Mouse (Mus musculus) cerebellum, adult 18-20 months (tissue): ENCODE results near the gene Mrps12.
A peak's percentile ranks its signal among the peaks of the same experiment; 100 is the strongest.
"Not testable (repeated sequence)": the region's sequence is repeated elsewhere in the genome, so short reads cannot be mapped to it uniquely, and the experiment has no call there.

Experiments used
- DNase-seq, 2 experiments: peaks; one replicate each; pipeline ENCODE4 v3.0.0; 2021

Mrps12 gene

DNA sequence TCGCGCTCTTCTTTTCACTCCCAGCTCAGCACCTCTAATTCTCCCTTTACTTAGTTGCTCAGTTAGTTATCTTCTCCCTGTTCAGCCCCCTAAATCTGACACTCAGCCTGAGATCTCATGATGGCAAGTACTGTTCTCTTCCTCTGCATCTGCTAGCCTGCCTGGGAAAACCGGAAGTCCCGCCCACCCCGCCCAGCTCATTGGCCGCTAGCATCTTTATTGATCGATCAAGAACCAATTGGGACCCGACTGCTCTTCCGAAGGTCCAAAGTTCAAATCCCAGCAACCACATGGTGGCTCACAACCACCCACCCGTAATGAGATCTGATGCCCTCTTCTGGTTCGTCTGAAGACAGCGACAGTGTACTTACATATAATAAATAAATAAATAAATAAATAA is 40.3 kb downstream of the Mrps12 start:
- DNase-seq = not testable (repeated sequence)

DNA sequence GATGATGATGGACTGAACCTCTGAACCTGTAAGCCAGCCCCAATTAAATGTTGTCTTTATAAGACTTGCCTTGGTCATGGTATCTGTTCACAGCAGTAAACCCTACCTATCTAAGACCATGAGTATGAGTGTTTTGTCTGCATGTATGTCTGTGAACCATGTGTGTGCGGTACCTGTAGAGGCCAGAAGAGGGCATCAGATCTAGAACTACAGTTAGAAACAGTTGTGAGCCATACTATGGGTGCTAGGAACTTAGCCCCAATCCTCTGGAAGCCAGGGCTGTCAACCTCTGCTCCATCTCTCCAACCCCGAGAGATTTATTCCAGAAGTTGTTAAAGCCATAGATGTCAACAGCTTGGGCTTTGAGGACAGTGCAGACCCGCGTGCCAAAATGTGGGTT is 41.4 kb downstream of the Mrps12 start:
- DNase-seq = no peak

DNA sequence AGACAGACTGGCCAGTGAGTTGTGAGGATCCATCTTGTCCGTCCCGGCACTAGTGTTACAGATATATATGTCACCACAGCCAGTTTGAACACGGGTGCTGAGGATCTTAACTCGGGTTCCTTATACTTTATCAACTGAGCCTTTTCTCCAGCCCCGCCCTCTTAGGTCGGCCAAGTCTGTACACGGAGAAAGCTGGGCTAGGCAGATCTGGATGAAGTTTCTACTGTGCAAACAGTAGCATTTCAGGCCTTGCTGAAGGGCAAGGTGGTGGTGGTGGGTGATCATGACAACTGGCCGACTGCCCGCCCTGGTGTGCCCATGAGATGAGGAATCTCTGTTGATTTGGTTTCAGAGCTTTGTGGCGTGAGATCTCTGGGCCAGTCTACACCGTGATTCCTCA is 44.3 kb downstream of the Mrps12 start:
- no peak for DNase-seq

DNA sequence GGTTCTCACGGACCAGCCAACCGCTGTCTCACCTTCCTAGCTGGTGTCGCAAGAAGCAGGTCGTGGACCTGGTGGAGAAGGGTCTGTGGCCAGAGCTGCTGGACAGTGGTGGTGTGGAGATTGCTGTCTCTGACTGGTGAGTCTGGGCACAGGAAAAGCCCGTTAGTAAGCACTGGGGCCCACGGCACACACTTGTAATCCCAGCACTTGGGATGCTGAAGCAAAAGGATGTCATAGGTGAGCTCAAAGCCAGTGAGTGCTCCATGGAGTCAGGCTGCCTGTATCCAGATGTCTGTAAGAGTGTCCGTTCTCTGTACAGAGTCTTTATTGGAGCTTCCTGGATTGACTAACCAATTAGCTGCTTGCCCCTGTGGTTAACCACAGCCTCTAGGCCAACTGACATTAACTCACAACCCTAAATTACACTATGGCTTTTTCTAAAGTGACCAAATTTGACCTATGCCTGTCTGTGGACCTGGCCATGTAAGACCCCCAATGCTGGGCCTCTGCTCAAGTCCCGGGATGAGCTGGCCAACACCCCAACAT is 46.6 kb downstream of the Mrps12 start:
- DNase-seq = no peak

DNA sequence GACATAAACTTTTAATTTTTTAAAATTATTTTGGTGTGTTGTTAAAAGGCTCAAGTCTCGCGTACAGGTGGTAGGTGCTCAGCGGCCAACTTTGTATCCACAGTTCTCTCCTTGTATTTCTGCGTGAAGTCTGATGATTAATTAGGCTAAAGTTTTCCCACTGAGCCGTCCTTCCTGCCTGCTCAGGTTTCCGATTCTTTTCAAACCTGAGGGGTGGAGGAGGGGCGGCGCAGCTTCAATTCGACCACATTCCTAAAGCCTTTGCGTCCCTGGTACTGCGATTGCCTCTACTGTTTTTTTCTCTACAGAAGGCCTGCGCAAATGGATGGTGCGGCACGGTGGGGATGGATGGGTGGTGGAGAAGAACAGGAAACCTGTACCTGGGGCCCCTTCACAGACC is 47.2 kb downstream of the Mrps12 start:
- peak in 1 of 2 experiments; percentile 32 for DNase-seq

DNA sequence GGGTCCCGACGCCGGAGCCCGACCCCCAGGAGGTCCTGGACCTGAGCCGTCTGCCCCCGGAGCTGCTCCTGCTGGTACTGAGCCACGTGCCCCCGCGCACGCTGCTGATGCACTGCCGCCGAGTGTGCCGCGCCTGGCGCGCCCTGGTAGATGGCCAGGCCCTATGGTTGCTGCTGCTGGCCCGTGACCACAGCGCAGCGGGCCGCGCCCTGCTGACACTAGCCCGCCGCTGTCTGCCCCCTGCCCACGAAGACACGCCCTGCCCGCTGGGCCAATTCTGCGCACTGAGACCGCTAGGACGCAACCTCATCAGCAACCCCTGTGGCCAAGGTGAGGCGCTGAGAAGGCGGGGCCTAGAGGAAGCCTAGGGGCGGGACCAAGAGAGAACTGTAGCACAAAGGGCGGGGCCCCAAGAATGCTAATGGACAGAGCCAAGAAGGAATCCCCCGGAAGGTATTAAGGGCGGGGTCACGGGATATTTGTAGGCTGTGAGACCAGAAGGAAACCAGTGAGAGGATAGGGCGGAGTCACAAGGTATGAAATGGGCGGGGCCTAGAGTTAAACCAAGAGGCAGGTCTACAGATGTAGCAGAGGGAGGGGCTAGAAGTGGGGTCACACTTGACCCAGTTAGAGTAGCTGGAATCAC is 48.2 kb downstream of the Mrps12 start:
- DNase-seq = peak; percentile 91 to 97

DNA sequence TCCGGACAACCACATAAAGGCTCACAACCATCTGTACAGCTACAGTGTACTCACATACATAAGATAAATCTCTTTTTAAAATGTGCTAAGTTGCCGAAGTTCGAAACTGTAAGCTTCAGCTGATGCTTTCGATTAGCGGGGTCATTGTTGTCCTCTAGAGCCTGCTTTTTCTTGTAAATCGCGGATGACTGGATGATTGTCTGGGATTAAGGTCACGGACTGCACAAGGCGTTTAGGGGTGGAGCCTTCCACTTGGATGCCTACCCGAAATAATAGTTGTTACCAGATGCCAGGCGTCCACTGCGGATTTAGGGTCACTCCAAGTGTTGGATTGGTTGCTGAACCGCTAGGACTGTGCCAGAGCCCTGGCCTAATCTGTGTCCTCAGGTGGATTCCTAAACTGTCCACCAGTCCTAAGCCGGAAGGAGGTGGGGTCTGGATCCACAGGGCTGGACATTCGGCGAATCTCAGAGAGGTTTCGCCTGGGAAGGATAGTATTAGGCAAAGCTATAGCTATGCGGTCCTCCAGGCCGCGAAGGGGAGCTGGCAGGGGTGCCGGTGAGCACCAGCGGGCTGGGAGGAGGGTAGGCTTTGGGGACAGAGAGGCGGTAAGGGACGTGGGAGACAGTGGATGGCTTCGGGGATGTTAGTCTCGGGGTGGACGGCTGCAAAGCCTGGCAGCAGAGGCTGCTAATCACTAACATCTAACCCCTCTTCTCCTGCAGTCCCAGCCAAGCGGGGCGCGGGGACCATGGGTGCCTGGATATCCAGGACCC is 48.9 kb downstream of the Mrps12 start, which contains the start of gene Fbxo27:
Gene Fbxo27 (plus strand): TSS at position 305 of the 776 bp plus-strand sequence.
- DNase-seq = peak; percentile 76 to 81

DNA sequence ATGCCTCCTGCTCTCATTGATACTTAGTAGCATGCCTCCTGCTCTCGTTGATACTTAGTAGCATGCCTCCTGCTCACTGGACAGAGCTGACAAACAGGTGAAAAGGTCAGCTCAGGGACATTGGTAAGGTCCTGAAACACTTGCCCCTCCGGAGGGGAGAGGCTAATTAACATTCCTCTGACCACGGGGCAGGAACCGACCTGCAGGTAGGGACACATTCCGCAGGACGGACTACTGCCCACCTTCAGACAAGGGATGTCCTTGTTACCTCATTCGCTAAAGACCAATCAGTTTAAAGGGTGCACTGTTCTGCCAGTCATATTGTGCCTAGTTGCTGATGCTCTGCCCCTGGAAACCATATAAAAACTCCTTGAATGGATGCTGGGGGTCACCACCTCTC is 50.5 kb downstream of the Mrps12 start:
- DNase-seq = no peak
